Mouse (Mus musculus) layer of hippocampus, postnatal 10 days (tissue): ENCODE data around the gene Nt5dc2. TPM values are rescaled to one million over a fixed set of nuclear protein-coding genes. Genes with fewer than 3 reads are reported as not detected.

Experiments
- DNase-seq, 2 experiments: peaks; one replicate each; pipeline ENCODE4 v3.0.0; 2021; ENCODE audit warnings: low spot score in 2 of 2
- long read RNA-seq: library from polyadenylated mRNA; stranded (forward); transcript quantifications from one replicate; pipeline ENCODE4 v2.0.0, GENCODE M21; 2023
- total RNA-seq, 2 experiments: library from RNA; stranded (reverse); gene quantifications; 2 replicates each; pipeline ENCODE4 v1.2.3; 2021

Gene Nt5dc2
- total RNA-seq, result 10 to 100 TPM; 18.0 to 22.5 TPM
- long read RNA-seq, transcript Nt5dc2-204 (14 exons, 1,848 nt), result major isoform, 29 of 41 reads
- long read RNA-seq, partial matches to known transcripts, result 7 of 41 reads
- long read RNA-seq, other reads (novel, unspliced or antisense), result 3 of 41 reads

GRCm38 (mm10) chr14:31130236-31131220 lies at the start of gene Nt5dc2:
Gene Nt5dc2 (plus strand): TSS chr14:31131053.
- DNase-seq, result peak; percentile 78 to 88

DNA sequence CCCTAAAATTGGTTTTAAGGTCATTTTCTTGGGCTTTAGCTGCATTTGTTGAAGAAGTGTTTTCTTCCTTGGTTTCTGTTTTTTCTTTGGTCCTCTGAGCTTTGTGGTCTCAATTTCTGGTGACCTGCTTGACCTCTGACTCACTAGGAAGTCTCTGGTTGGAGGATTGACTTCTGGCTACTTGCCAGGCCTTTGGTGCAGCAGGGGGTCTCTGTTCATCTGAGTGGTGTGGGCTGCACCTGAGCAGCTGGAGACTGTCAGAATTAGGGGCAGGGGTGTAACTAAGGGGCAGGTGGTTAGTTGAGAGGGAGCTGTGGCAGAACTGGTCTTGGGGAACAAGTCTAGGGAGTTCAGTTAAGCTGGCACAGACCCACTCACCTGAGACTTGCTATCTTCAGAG lies 49.7 kb upstream of the Nt5dc2 start:
- DNase-seq, result no peak

DNA sequence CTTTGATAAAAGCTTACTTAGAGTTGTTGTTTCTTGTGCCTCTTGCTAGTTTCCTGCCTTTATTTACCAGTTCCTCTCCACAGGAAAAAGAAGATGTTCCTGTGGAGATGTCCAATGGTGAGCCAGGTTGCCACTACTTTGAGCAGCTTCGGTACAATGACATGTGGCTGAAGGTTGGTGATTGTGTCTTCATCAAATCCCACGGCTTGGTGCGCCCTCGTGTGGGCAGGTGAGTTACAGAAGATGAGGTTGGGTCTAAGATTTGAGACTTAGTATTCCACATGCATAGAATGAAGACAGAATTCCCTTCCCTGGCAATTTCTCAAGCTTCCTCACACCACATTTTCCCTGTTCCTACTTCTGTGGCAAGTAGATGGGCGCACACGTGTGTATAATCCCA lies 43.4 kb upstream of the Nt5dc2 start:
- DNase-seq, result no peak

GRCm38 (mm10) chr14:31088515-31088914 lies 42.3 kb upstream of the Nt5dc2 start:
- no peak for DNase-seq

DNA sequence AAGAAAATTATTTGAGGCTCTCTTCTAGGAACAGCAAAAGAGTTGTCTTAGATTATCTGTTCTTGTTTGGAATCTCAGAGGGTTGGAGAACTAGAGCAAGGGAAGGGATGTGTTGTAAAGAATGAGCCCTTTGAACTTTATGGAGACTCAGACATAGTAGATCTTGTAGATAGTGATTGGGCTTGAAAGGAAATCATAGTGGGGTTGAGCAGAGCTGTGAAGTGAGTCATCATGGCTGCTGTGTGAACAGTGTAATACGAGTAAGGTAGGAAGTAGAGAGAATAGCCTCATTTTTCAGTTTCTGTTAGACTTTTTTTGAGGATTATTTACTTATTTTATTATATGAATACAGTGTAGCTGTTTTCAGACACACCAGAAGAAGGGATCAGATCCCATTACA lies 40.9 kb upstream of the Nt5dc2 start:
- DNase-seq, result no peak

GRCm38 (mm10) chr14:31105156-31105555 lies 25.7 kb upstream of the Nt5dc2 start:
- no peak for DNase-seq

- DNase-seq, result no peak
Measured at GRCm38 (mm10) chr14:31110613-31111012, 20.2 kb upstream of the Nt5dc2 start.

- DNase-seq, result no peak
Measured at GRCm38 (mm10) chr14:31112187-31112586, 18.7 kb upstream of the Nt5dc2 start.

DNA sequence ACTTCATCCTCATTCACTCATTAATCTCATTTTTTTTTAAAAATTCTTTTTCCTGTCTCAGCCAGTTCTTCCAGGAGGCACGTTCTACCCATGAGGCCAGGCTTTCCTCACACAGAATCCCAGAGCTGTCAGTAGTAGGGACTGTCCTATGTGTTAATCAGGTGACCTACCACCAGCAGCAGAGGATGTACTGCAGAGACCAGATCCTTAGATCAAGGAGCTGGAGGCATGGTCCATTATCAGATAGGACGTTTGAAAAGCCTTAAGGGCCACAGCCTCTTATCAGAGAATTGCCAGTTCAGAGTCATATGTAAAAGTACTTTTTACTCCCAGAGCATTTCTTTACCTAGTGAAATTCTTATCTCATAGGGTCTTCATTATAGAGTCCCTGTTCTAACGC lies 16.8 kb upstream of the Nt5dc2 start:
- DNase-seq, result no peak

DNA sequence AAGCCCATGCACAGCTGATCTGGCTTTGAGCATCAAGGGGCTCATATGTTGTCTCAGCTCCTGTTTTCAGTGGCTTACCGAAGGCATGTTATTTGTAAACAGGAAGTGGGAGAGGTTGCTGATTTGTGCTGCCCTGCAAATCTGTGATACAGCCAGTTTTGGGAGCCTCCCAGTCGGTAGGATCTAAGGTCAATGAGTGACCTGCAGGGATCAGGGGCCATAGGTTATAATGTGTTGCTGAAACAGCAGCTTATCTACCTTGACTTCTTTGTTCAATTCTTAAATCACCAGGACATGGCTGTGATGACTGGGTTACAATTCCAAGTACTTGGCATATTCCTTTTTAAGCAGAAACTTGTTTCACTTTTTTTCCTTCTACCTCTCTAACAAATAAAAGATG lies 15.3 kb upstream of the Nt5dc2 start:
- DNase-seq, result no peak

DNA sequence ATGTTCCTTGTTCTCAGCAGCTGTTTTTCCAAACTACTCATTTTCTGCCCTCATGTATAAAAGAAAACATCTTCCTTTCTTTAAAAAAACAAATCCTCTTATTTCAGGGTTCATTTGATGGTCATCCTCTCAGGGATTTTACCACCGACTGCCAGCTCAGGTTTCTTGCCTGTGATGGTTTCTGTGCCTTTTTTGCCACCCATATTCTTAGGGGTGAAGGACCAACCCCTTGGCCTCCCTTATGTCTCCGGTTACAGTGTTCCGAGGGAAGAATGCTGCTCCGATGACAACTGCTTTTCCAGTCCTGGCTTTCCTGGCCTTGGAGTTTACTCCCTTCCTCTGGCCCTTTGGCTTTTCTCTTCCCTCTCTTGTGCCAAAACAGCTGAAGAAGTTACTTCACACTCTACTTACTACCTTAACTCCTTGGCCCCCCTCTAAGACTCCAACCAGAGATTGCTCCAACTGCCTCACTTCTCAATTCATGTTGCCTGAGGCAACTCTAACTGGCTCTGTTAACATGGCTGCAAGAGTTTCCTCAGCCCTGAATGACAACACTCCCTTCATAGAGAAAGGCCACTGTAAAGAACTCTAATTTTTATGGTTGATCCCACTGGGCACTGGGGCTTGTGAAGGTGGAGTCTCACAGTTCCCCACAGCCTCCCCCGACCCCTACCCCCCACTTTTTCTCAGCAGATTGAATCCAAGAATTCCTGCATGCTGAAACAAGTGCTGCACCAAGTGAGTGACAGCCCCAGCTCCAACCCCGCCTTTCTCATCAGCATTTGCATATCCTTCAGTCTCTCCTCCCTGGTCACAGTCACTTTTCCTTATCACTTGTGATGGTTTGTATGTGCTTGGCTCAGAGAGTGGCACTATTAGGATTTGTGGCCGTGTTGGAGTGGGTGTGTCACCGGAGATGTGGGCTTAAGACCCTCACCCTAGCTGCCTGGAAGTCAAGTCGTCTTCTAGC lies 5.5 kb upstream of the Nt5dc2 start:
- DNase-seq, result no peak

DNA sequence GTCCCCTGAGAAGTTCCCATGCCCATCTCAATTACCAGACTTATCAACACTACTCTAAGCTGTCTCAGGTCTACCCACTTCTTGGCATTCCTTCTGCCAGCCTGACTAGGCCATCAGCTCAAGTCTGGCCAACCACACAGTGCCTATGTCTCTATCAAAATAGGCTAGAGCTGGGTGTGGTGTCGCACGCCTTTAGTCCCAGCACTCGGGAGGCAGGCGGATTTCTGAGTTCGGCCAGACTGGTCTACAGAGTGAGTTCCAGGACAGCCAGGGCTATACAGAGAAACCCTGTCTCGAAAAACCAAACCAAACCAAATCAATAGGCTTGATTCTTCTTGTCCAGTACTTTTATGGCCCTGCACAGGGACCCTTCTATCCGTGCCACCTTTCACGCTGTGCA lies 4.0 kb upstream of the Nt5dc2 start:
- no peak for DNase-seq

GRCm38 (mm10) chr14:31128101-31128825 lies 2.6 kb upstream of the Nt5dc2 start:
- DNase-seq, result peak in 1 of 2 experiments; percentile 51

- DNase-seq, result peak; percentile 90 to 95
Measured at GRCm38 (mm10) chr14:31128826-31129219, 2.0 kb upstream of the Nt5dc2 start, which contains the start of gene Smim4. Gene Smim4 (minus strand): TSS chr14:31128956.

DNA sequence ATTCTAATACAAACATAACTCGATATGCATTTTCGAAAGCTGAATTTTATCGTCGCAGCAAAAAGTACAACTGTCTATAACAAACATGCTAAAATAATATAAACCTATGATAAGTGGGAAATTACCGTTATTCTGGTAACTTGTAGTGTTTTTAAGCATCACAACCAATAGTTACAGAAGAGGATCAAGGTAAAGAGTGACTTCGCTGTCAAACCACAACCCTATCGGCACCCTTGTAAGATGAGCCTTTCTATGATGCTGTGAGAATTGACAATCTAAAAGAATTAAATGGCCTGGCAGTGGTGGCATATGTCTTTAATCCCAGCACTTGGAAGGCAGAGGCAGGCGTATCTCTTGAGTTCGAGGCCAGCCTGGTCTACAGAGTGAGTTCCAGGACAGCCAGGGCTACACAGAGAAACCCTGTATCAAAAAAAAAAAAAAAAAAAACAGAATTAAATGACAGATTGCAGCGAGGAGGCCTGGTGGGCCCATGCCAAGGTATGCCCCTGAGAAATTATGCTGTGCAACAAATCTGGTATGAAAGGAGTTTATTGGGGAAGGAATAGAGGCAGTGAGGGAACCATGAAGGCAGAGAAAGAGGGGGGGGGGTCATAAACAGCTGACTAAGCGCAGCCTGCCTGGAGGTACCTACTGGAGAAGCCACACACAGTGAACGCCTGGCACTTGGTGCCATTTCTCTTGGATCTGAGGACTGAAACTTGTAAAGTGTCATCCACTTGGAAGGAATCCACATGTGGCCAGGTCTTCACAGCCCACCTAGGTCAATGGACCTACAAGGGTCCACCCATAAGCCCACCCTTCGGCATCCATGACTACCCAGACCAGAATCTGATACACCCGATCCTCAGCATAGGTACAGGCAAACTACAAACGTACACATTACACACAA lies 1.3 kb upstream of the Nt5dc2 start:
- no peak for DNase-seq

- DNase-seq, result no peak
Measured at GRCm38 (mm10) chr14:31131272-31131821, 494 bp downstream of the Nt5dc2 start.

DNA sequence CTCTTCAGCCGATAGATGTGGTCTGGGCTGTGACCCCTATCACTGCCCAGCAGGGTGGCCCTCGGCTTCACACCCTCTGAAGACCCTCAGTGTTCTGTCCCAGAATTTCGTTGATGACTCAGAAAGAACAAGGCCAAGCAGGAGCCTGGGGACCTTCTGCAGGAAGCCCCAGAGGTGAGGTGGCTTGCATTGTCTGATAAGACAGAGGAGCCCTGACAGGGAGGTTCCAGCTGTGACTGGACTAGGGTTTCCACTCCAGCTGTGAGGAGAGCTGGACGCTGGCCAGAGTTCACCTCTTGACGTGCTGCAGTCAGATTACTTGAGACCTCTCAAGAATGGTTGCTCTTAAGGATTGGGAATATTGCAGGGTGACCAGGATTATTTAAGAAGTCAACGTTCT lies 1.2 kb downstream of the Nt5dc2 start:
- DNase-seq, result no peak

DNA sequence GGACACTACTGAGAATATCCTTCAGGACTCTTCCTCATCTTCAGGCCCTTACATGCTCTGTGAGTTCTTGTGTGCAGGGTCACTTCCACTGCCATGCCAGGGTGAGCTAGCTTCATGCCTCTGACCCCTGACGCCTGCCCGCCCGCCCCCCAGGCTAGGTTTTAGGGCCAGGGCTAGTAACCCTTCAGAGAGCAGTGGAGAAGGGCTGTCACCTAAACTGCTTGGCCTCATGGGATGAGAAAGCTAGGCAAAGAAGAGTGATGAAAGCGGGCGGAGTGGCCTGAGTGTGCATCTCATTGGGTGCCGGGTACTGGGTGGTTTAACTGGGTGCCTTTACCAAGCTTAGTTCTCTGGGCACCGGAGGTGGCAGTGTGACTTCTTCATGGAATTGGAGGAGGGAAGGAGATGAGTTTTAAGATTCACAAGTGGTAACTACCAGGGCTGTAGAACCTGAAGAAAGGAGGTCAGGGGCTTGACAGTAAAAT lies 1.7 kb downstream of the Nt5dc2 start:
- no peak for DNase-seq

- DNase-seq, result no peak
Measured at GRCm38 (mm10) chr14:31133023-31133665, 2.3 kb downstream of the Nt5dc2 start.
